Mouse (Mus musculus) embryonic fibroblast, embryonic 13.5 days (primary cell): ENCODE measurements around the gene Flna. TPM values are rescaled to one million over a fixed set of nuclear protein-coding genes. Genes with fewer than 3 reads are reported as not detected.
"Not testable (repeated sequence)": the region's sequence is repeated elsewhere in the genome, so short reads cannot be mapped to it uniquely, and the experiment has no call there.

Experiments
- H3K27ac ChIP-seq: 2 replicates; pipeline ENCODE4 v1.5.1; 2012; ENCODE audit warnings: low read length, control low read depth, inconsistent platforms; ENCODE audit not compliant: insufficient read depth
- H3K4me1 ChIP-seq: 2 replicates; pipeline ENCODE4 v1.6.1; 2011; ENCODE audit warnings: low read length; ENCODE audit not compliant: control insufficient read depth, insufficient read depth
- H3K4me3 ChIP-seq: 2 replicates; pipeline ENCODE4 v1.5.1; 2011; ENCODE audit warnings: mild to moderate bottlenecking, control low read depth, low read length; ENCODE audit not compliant: insufficient read depth
- CTCF ChIP-seq: IDR thresholded peaks from 2 replicates; pipeline ENCODE4 v1.5.1; 2011; ENCODE audit warnings: mild to moderate bottlenecking, control low read depth, low read length, moderate library complexity, borderline replicate concordance; ENCODE audit not compliant: insufficient read depth
- POLR2A ChIP-seq: IDR thresholded peaks from 2 replicates; pipeline ENCODE4 v1.6.1; 2011; ENCODE audit warnings: low read depth, mild to moderate bottlenecking, control low read depth, low read length, moderate library complexity
- polyA plus RNA-seq: library from polyadenylated mRNA; stranded (reverse); fragments of >200 nt; gene quantifications from 2 replicates; pipeline ENCODE4 v1.2.4, GENCODE M21; 2011; ENCODE audit warnings: low read depth; ENCODE audit not compliant: missing spikeins, insufficient read length

Gene Flna
- polyA plus RNA-seq, 1 experiment = 1,955 TPM

GRCm38 (mm10) chrX:74248651-74249050, 969 bp downstream of the Flna start:
- H3K27ac ChIP-seq = peak overlapping the region; percentile 93
- peak overlapping the region; percentile 69 for H3K4me3 ChIP-seq
- TF ChIP-seq CTCF (no peak), POLR2A (no peak)

GRCm38 (mm10) chrX:74246693-74247092, 2.9 kb downstream of the Flna start:
- peak overlapping the region; percentile 89 for H3K27ac ChIP-seq
- peaks cover 2% of the 10 kb centered on the region; the same call in 1 of the 2 replicates for H3K4me1 ChIP-seq
- TF ChIP-seq CTCF (no peak), POLR2A (no peak)
- peak overlapping the region; percentile 52 for H3K4me3 ChIP-seq

More at GRCm38 (mm10) chrX:74248651-74249050, 969 bp downstream of the Flna start:
- peaks cover 6% of the 10 kb centered on the region; the same call in 1 of the 2 replicates for H3K4me1 ChIP-seq

DNA sequence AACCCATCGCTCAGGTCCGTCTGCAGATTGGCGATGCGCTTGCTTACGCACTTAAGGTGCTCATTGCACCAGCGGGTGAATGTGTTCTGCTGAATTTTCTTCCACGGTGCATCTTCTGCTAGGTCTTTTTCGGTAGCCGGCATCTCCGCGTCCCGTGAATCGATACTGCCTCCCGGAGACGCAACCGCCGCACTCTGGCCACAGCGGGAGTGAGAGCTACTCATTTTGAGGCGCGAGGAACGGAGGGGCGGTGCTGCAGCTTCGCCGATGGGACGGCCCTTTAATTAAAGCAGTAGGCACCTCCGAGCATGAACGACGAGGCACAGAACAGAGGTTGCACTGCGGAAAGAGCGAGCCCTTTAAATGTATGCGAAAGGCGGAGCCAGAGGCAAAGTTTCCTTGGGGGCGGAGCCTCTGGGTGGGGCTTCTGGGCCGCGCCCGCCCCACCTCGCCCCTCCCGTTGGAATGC, 3.4 kb downstream of the Flna start:
- Histone ChIP-seq H3K4me1 (peaks cover 2% of the 10 kb centered on the region; the same call in 1 of the 2 replicates), H3K4me3 (peak overlapping the region; percentile 94), H3K27ac (peak overlapping the region; percentile 94)
- no peak for TF ChIP-seq POLR2A
- no peak for TF ChIP-seq CTCF

GRCm38 (mm10) chrX:74245687-74246086, 3.9 kb downstream of the Flna start:
- peak overlapping the region; percentile 94 for H3K27ac ChIP-seq
- TF ChIP-seq POLR2A (no peak), CTCF (no peak)
- peaks cover 2% of the 10 kb centered on the region; the same call in 1 of the 2 replicates for H3K4me1 ChIP-seq
- H3K4me3 ChIP-seq = peak overlapping the region; percentile 94

GRCm38 (mm10) chrX:74245107-74245506, 4.5 kb downstream of the Flna start:
- Histone ChIP-seq H3K27ac (peak overlapping the region; percentile 94), H3K4me1 (peaks cover 1% of the 10 kb centered on the region; the same call in 1 of the 2 replicates), H3K4me3 (peak overlapping the region; percentile 94)
- TF ChIP-seq CTCF (no peak), POLR2A (no peak)

- Histone ChIP-seq H3K27ac (peak overlapping the region; percentile 95), H3K4me3 (peak overlapping the region; percentile 94), H3K4me1 (no peaks in the 10 kb centered on the region; the same call in 1 of the 2 replicates)
- TF ChIP-seq CTCF (no peak), POLR2A (no peak)
These were observed 5.0 kb downstream of the Flna start for GRCm38 (mm10) chrX:74244614-74245083.

- Histone ChIP-seq H3K27ac (peak overlapping the region; percentile 95), H3K4me1 (no peaks in the 10 kb centered on the region; the same call in 1 of the 2 replicates), H3K4me3 (peak overlapping the region; percentile 94)
- TF ChIP-seq CTCF = no peak
- TF ChIP-seq POLR2A = no peak
These were observed 5.8 kb downstream of the Flna start for GRCm38 (mm10) chrX:74243807-74244206.

DNA sequence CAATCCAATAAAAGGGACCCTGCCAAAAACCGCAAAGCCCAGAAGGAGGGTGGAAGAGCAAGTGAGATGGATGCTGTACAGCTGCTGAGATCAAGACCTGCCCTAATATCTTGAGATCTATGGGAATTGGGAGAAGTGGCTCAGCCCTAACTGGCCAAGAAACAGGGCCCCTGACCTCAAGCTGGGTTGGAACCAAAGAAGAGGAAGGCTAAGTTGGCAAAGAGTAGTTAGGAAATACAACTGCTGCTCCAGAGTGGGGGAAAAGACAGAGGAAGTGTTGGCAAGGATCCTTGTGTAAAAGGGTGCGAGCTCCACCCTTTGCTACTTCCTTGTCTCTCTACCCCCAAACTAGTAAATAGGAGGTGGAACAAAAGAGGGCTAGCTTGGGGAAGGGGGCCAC, 6.2 kb downstream of the Flna start:
- Histone ChIP-seq H3K4me1 (no peaks in the 10 kb centered on the region; the same call in 1 of the 2 replicates), H3K27ac (peak overlapping the region; percentile 95), H3K4me3 (peak overlapping the region; percentile 94)
- no peak for TF ChIP-seq CTCF
- TF ChIP-seq POLR2A = no peak

DNA sequence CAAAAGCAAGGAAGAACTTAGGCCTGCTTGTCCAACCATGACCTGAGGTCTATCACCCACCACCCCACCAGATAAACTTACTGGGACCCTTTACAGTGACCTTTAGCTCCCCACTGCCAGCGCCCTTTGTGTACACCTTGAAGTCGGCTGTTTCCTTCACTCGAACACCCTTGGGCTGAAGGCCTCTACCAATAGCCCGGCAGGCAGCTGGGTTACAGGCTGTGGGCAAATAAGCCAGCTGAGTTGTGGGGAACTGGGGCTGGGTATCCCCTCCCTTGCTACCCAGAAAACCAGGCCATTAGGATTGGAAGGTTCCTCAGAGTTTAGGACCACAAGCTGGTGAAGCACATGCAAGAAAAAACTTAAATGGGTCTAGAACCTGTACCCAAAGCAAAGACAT, 9.3 kb downstream of the Flna start:
- Histone ChIP-seq H3K27ac (no peak overlapping the region), H3K4me1 (no peaks in the 10 kb centered on the region; the same call in 1 of the 2 replicates), H3K4me3 (no peak overlapping the region)
- TF ChIP-seq CTCF (no peak), POLR2A (no peak)

GRCm38 (mm10) chrX:74233196-74233595, 16.4 kb downstream of the Flna start:
- H3K4me3 ChIP-seq = no peak overlapping the region
- TF ChIP-seq POLR2A (no peak), CTCF (no peak)

GRCm38 (mm10) chrX:74230038-74230437, 19.6 kb downstream of the Flna start:
- TF ChIP-seq CTCF = no peak
- no peak for TF ChIP-seq POLR2A
- no peak overlapping the region for H3K27ac ChIP-seq
- H3K4me3 ChIP-seq = no peak overlapping the region
- H3K4me1 ChIP-seq = no peaks in the 10 kb centered on the region

More at GRCm38 (mm10) chrX:74233196-74233595, 16.4 kb downstream of the Flna start:
- Histone ChIP-seq H3K4me1 (no peaks in the 10 kb centered on the region), H3K27ac (no peak overlapping the region)

GRCm38 (mm10) chrX:74220099-74220498, 29.5 kb downstream of the Flna start:
- H3K27ac ChIP-seq, H3K4me3 ChIP-seq, H3K4me1 ChIP-seq: not testable (repeated sequence)
